Mouse (Mus musculus) forebrain, embryonic 11.5 days (tissue): Measurements from ENCODE around the gene Samm50. TPM values are rescaled to one million over a fixed set of nuclear protein-coding genes. Genes with fewer than 3 reads are reported as not detected.

Source experiments
- ATAC-seq: fragments of 200-750 bp; cut with Nextera tagmentation; replicated peaks from 2 replicates; pipeline ENCODE4 v1.8.0; 2017; ENCODE audit warnings: moderate TSS enrichment; ENCODE audit not compliant: low FRiP score
- DNase-seq: peaks from one replicate; pipeline ENCODE4 v3.0.0-alpha.2; 2017; ENCODE audit warnings: low spot score
- H3K27ac ChIP-seq: fragments of 300-500 bp; sonication (generic); 2 replicates; pipeline ENCODE4 v1.5.1; 2014; ENCODE audit warnings: low read depth, low read length
- H3K27me3 ChIP-seq: fragments of 300-500 bp; sonication (generic); 2 replicates; pipeline ENCODE4 v1.6.1; 2014; ENCODE audit warnings: mild to moderate bottlenecking, low read length, mixed read lengths; ENCODE audit not compliant: control insufficient read depth, insufficient read depth
- H3K36me3 ChIP-seq: fragments of 300-500 bp; sonication (generic); 2 replicates; pipeline ENCODE4 v1.6.1; 2014; ENCODE audit warnings: mild to moderate bottlenecking, low read length, moderate library complexity, mixed read lengths; ENCODE audit not compliant: control insufficient read depth, insufficient read depth
- H3K4me1 ChIP-seq: fragments of 300-500 bp; sonication (generic); replicated peaks from 2 replicates; pipeline ENCODE4 v1.6.1; 2014; ENCODE audit warnings: low read length, mixed read lengths; ENCODE audit not compliant: control insufficient read depth, insufficient read depth
- H3K4me2 ChIP-seq: fragments of 300-500 bp; sonication (generic); 2 replicates; pipeline ENCODE4 v1.6.1; 2014; ENCODE audit warnings: low read depth, mild to moderate bottlenecking, low read length, moderate library complexity, mixed read lengths; ENCODE audit not compliant: severe bottlenecking
- H3K4me3 ChIP-seq: fragments of 300-500 bp; sonication (generic); 2 replicates; pipeline ENCODE4 v1.5.1; 2014; ENCODE audit warnings: low read depth, low read length
- H3K9ac ChIP-seq: fragments of 300-500 bp; sonication (generic); 2 replicates; pipeline ENCODE4 v1.6.1; 2014; ENCODE audit warnings: low read length
- H3K9me3 ChIP-seq: fragments of 300-500 bp; sonication (generic); 2 replicates; pipeline ENCODE4 v1.6.1; 2016; ENCODE audit warnings: low read length, mixed read lengths; ENCODE audit not compliant: control insufficient read depth
- WGBS: fragments of 180-500 bp; shearing (Covaris S2); extraction: QIAGEN DNeasy Blood & Tissue Kit; methylation state at CpG from one replicate; pipeline ENCODE4 v1.1.7; 2014; 5-methylcytosine and 5-hydroxymethylcytosine counted together
- microRNA-seq: library from miRNA; unstranded; fragments of <30 nt; microRNA quantifications from one replicate; pipeline ENCODE4, GENCODE M21; 2016; ENCODE audit not compliant: insufficient number of aligned reads
- polyA plus RNA-seq: library from polyadenylated mRNA; unstranded; fragments of >200 nt; fragmentation: Nextera tagmentation; extraction: Ambion mirVana; gene quantifications from 2 replicates; pipeline ENCODE4 v1.2.1, GENCODE M21; 2014

The Samm50 gene
- polyA plus RNA-seq, 1 experiment from 2014 or later: 78.8 TPM

GRCm38 (mm10) chr15:84266290-84266689, 74.2 kb downstream of the Samm50 start:
- DNase-seq (no peak), ATAC-seq (no peak)
- 76% methylated on average over 4 of the region's 4 CpGs for WGBS
- no peaks in the 10 kb centered on the region; the same call in 1 of the 2 replicates for H3K4me1 ChIP-seq
- H3K9me3 ChIP-seq: no peaks in the 10 kb centered on the region
- no peak overlapping the region for H3K27ac ChIP-seq
- no peaks in the 10 kb centered on the region for H3K27me3 ChIP-seq
- H3K36me3 ChIP-seq: no peaks in the 10 kb centered on the region
- no peak overlapping the region for H3K9ac ChIP-seq
- H3K4me2 ChIP-seq: no peak overlapping the region
- no peak overlapping the region for H3K4me3 ChIP-seq

Small RNA genes lying within 50 kb of the gene (microRNA-seq; reads per million reads assigned to microRNA genes)
- gene Mir6392: not detected

Other genes starting within 250 kb of the Samm50 start
- gene Efcab6, start 126.9 kb upstream of the Samm50 start, polyA plus RNA-seq: 0.20 and 0.32 TPM in 2 replicates
- gene Sult4a1, start 86.5 kb upstream of the Samm50 start, polyA plus RNA-seq: 9.7 and 11.8 TPM in 2 replicates
- gene Pnpla5, start 69.1 kb upstream of the Samm50 start, polyA plus RNA-seq: not detected in 2 replicates
- gene Pnpla3, start 24.4 kb upstream of the Samm50 start, polyA plus RNA-seq: 1.6 and 2.0 TPM in 2 replicates
- gene Parvb, start 39.8 kb downstream of the Samm50 start, polyA plus RNA-seq: 3.3 and 4.9 TPM in 2 replicates
- 0.35 and 0.56 TPM in 2 replicates for gene Parvg, start 131.8 kb downstream of the Samm50 start, polyA plus RNA-seq